Mouse (Mus musculus) left cerebral cortex, adult 9 months (tissue): ENCODE results near the gene Gabarapl2.

Experiments
- DNase-seq, 2 experiments: peaks; one replicate each; pipeline ENCODE4 v3.0.0; 2022; ENCODE audit warnings: low spot score in 2 of 2

The Gabarapl2 gene

DNA sequence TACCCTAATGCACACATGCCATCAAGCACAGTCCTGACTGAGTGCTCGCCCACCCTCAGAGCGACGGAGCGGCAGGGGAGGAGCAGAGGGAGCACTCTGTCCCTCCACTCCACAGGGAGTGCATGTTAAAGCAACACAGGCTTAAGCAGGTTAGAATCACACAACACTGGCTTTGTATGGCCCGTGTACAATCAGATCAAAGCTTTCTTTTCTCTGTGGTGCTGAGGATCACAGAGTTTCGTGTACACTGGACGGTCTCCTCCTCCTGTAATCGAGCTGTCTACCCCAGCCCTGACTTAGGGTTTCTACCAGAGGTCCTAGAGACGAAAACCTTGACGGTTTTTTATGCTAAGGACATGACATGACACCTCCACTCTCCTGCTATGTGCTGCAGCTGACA lies 28.0 kb downstream of the Gabarapl2 start:
- no peak for DNase-seq

DNA sequence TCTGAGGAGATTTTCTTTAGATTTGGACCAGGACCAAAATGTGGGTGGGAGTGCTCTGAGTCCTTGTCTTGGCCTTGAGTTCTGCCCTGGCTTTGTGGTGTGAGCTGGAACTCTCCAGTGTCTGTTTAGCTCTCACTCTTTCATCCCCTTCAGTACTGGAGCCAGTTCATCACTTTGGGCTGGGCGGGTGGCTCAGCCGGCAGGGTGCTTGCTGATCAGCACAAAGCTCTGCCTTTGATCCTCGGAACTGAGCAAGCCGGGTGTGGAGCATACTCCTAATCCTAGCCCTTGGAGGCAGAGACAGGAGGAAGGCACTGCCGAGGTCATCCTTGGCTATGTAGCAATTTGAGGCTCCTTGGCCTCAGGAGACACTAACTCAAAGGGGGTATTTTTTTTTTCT lies 28.5 kb downstream of the Gabarapl2 start:
- no peak for DNase-seq

DNA sequence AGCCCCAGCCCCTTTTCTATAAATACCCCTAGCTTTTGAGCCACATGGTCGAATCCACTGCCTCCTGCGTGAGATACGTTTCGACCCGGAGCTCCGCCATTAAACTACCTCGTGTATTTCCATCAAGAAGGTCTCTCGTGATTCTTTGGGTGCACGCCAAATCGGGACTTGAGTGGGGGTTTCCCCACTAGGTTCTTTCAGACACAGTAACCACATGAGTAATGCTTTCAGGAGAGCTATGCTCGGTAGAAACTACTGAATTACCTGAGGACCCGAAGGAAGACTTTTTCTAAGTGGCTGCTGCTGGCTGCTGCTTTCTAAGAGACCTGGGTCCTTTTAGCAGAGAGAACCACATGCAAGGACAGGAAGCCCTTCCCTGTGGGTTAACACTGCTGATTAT lies 33.6 kb downstream of the Gabarapl2 start:
- no peak for DNase-seq

DNA sequence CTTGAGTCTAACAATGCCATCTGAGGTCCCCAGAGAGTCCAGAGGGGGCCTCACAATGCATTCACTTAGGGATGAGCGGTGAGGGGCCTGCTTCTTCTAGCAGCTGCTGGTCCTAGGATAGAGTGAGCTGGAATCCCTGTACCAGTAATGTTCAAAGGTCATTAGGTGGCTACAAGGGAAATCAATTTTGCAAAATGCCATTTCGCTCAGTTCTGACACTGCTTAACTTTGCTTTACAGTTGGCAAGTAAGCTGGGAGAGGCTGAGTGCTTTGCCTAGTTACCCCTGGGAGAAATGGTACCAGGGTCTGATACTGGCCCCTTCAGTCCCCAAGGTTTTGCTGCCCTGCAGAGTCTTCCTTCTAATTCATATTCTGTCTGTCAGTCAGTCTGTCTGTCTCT lies 35.2 kb downstream of the Gabarapl2 start:
- no peak for DNase-seq

DNA sequence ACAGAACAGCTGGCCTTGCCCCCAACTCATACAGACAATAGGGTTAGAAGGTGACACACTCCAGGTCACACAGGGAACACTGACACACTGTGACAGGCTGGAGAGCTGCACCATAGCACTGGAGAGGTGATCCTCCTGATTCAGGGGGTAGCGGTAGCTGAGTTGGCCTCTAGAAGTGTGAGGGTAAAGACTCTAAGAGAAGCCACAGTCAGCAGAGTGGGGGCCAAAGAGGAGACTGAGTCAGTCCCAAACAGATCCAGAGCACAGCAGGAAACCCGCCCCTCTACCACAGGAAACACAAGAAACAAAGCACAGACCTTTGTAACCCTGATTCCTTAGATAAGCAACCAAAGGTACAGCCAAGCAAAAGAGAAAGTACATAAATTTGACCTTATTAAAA lies 35.8 kb downstream of the Gabarapl2 start:
- DNase-seq = no peak

DNA sequence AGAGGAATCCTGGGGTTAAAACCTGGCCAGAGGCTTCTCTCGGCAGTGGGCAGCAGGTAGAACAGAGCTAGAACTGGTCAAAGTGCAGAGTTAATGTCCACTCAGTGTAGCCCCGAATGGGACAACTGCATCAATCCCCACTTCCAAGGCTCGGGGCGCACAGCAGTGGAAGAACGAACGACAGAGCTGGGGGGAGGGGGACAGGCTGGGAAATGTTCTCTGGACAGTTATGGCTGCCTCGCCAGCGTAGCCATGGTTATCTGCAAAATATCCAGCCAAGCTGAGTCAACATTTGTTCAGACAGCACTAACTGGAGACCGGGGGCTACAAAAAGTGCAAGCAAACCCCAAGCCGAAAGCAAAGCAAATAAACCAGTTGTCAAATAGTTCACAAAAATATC lies 37.6 kb downstream of the Gabarapl2 start:
- DNase-seq = no peak

DNA sequence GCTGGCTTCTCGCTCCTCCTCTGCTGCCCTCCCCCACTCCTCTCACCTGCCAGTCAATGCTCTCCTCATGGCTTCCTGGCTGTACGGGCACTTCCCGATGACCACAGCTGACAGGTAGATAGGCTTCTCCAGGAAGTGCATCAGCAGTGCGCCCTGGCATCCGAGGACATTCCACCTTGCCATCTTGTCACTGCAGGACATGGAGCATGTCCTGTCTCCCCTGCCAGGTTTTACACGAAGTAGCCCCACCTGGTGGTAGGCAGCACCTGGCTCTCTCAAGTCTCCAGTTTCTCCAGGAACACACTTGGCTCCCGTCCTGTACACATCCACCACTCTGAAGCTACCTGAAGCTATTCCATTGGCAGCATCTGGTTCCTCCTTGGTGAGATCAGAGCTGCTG lies 41.6 kb downstream of the Gabarapl2 start:
- no peak for DNase-seq

DNA sequence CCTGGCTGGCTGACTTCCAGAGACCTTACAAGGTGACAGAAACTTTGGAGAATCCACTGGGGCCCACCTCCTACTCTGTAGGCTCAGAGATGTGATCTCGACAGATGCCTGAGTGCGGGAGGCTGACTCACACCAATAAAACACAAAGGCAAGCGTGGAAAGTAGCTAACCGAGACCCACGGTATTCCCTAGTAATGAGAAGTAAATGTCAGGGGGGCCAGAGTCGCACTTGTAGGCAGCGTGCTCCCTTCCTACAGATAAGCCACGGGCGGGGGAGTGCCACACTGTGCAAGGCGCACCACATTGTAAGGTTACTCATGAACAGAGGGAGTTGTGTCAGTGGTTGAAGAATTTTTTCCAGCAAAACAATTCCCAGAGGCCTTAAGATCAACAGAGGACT lies 44.0 kb downstream of the Gabarapl2 start:
- DNase-seq = peak; percentile 36 to 37

DNA sequence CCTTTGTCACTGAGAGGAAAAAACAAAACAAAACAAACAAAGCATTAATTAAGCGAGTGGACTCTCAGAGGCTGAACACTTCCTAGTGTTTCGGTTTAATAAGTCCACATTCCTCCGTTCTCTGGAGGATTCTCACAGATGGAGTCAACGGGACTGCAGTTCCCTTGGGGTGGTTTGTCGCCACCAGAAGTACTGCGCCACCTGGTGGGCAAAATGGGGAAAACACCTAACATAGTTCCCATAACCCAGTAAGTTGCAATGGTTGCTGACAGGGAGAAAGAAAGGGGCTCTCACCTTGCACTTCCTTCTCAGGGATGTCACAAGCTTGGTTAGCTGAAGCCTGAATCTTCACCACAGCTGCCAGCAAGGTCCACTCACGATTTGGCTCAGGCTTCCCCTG lies 49.4 kb downstream of the Gabarapl2 start:
- peak in 1 of 2 experiments; percentile 78 for DNase-seq

DNA sequence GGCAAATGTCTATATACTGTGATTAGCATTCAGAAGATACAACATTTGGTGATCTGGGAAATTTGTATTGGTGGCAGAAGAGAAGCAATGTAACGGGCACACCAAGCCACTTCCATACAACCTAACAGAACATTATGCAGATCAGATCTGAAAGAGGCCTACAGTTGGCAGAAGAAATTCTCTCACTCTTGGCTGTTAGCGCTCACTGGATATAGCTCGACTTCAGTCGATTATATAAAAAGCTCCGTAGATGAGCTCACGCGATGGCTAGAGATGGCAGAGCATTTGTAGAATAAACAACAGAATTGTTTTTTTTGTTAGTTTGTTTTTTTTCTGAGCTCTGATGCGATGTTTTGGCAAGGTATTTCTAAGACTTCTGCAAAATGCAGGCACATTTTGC lies 50.8 kb downstream of the Gabarapl2 start:
- DNase-seq = no peak

DNA sequence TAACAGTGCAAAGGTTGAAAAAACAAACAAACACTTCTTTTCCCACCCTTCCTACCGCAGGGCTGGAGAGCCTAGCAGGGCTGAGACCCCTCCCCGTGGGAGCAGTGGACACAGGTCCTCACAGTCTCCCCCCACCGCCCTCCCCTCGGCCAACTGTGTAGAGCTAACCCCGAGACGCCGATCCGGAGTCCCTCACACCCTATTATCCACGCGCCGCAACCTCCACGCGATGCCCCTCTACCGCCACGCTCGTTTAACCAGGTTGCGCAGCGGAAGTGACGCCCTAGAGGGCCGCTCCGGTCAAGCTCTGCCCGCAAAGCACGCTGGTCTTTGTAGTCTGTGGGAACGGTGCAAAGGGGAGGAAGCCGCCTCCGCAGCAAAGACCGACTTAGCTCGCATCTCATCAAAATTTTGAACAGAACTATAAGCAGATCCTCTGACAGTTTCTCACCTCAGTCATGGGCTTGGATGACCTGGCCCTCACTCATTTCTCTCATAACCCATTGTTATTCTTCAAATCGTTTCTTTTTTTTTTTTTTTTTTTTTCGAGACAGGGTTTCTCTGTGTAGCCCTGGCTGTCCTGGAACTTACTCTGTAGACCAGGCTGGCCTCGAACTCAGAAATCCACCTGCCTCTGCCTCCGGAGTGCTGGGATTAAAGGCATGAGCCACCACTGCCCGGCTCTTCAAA lies 51.7 kb downstream of the Gabarapl2 start, which contains the start of gene Adat1:
TSS of gene Adat1 (minus strand) at position 290 of the 690 bp plus-strand sequence.
- peak; percentile 59 to 84 for DNase-seq

DNA sequence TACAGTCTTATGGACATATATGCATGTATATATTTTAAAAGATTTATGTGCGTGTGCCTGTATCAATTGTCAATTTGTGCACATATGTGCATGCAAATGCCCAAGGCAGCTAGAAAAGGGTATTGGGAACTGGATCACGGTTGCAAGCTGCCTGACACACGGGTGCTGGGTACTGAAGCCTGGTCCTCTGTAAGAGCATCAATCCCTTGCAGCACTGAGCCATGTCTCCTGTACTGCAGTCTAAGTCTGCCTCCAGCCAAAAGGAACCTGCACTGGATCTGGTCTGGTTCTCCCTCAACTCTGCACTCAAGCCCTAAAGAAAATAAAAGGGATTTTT lies 52.2 kb downstream of the Gabarapl2 start:
- DNase-seq = no peak
